Mouse (Mus musculus) bone marrow macrophage, adult 2 months (primary cell): ENCODE data around the gene Frs2. TPM values are rescaled to one million over a fixed set of nuclear protein-coding genes. Genes with fewer than 3 reads are reported as not detected.
A peak's percentile ranks its signal among the peaks of the same experiment; 100 is the strongest.

Source experiments
- H3K27ac ChIP-seq: 2 replicates; pipeline ENCODE4 v1.5.1; 2012; ENCODE audit warnings: low read depth, low read length; ENCODE audit not compliant: insufficient read depth
- H3K4me1 ChIP-seq: 2 replicates; pipeline ENCODE4 v1.6.1; 2012; ENCODE audit warnings: low read length; ENCODE audit not compliant: control insufficient read depth, insufficient read depth
- H3K4me3 ChIP-seq: 2 replicates; pipeline ENCODE4 v1.5.1; 2012; ENCODE audit warnings: mild to moderate bottlenecking, low read length, moderate library complexity; ENCODE audit not compliant: insufficient read depth
- CTCF ChIP-seq: IDR thresholded peaks from 2 replicates; pipeline ENCODE4 v1.5.1; 2012; ENCODE audit warnings: low read depth, mild to moderate bottlenecking, low read length, moderate library complexity
- POLR2A ChIP-seq: IDR thresholded peaks from 2 replicates; pipeline ENCODE4 v1.6.1; 2012; ENCODE audit warnings: mild to moderate bottlenecking, low read depth, low read length, borderline replicate concordance
- polyA plus RNA-seq: library from polyadenylated mRNA; stranded (reverse); fragments of >200 nt; gene quantifications from 2 replicates; pipeline ENCODE4 v1.2.4, GENCODE M21; 2012; ENCODE audit not compliant: missing spikeins, insufficient read depth, insufficient read length

The Frs2 gene
- polyA plus RNA-seq: 18.2 and 20.5 TPM in 2 replicates

DNA sequence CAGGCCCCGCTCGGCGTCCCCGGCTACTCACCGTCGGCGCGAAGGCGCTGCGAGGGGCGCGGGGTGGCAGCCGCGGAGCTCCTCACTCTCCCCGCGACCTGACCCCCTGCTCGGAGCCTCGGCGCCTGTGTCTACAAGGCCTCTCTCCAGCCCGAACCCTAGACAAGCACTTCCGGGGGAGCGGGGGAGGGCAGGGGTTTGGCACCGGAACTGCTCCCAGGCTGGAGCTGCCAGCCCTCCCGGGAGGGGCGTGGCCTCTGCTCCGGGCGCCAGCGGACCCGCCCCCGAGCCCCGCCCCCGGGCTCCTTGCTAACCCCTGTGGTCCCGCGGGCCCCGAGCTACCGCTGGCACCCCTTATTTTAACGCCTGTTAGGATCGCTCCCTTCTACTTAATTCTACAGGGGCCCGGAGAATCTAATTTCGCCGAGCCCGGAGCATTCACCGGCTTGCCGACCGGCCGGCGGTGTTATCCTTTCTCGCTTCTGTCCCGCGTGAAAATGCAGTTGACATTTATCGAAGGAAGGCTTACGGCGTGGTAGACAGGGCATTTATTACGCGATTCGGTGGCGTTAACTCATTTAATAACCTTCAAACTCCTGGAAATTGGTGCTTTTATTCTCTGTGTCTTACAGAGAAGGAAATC is at the start of gene Frs2:
Gene Frs2 (minus strand): TSS at position 174 of the 643 bp plus-strand sequence.
- H3K4me1 ChIP-seq: peaks cover 30% of the 10 kb centered on the region
- peak within 1 kb of the TSS; percentile 82 for H3K27ac ChIP-seq
- TF ChIP-seq CTCF (no peak), POLR2A (no peak)
- H3K4me3 ChIP-seq: peak within 1 kb of the TSS; percentile 95

DNA sequence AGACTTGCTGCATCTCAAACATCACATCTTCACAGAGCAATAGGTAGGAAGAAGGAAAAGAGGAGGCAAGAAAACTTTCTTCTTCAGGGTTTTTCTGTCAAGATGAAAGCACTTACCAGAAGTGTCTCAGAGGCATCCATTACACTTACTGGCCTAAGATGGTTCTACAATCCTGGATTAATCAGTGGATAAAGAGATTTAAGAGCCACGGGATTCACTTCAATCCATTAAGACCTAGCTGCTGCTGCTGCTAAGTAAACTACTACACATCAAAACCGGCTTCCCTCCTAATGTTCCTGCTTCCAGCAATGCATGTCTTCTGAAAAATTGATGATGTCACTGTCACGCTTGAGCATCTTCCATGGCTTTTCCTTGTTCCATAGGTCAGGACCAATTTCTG is 48.4 kb upstream of the Frs2 start:
- H3K4me3 ChIP-seq: no peak overlapping the region
- no peak for TF ChIP-seq CTCF
- TF ChIP-seq POLR2A: no peak

DNA sequence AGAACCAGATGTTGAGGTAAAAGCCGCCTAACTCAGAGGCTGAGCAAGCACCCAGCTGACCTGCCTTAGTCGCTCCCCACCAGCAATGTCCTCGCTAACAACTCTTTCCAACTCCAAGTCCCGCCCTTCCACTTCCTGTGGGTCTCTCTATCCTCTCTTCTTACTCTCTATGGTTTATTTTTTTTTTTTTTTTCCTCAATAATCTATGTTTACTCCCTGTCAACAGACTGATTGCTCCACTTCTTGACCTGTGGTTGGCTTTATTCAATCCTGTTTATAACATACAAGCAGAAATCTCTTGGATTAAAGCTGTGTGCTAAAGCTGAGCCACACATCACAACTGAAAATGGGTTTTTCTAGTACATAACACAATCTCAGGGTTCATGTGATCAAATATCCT is 47.4 kb upstream of the Frs2 start:
- Histone ChIP-seq H3K27ac (no peak overlapping the region), H3K4me3 (no peak overlapping the region), H3K4me1 (no peaks in the 10 kb centered on the region)
- TF ChIP-seq POLR2A (no peak), CTCF (no peak)

More for the DNA sequence above, 48.4 kb upstream of the Frs2 start:
- Histone ChIP-seq H3K4me1 (no peaks in the 10 kb centered on the region), H3K27ac (no peak overlapping the region)

DNA sequence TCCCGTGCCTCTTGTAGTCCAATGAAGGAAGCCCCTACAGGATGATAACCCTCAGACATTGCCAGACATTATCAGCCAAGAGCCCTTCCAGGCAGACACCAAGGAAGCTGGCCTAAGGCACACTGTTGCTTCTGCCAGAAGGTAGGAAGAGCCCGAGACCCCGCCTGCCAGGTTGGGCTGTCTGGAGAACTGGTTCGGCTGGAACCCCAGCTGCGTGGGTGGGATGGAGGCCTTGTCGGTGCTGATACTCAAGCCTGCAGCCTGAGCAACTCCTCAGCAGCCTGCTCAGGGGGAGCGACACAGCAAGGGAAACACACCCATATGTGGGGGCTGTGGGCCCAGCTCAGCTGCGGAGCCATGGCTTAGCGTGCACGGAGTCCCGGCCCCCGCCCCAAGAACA is 46.7 kb upstream of the Frs2 start:
- Histone ChIP-seq H3K4me3 (no peak overlapping the region), H3K27ac (no peak overlapping the region), H3K4me1 (no peaks in the 10 kb centered on the region)
- no peak for TF ChIP-seq CTCF
- TF ChIP-seq POLR2A: no peak

DNA sequence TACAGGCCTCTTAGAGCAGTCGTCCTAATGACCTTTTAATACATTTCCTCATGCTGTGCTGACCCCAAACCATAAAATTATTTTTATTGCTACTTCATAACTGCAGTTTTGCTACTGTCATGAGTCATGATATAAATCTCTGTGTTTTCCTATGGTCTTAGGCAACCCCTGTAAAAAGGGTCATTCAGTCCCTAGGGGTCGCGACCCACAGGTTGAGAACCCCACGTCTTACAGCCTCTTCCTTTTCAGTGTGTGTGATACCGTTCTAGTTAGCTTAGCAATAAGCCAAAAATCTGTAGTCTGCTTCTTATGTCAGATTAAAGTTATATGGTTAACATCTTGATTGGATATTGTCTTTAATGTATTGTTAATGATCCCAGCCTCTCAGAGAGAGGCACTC is 45.0 kb upstream of the Frs2 start:
- no peak overlapping the region for H3K4me3 ChIP-seq
- no peak for TF ChIP-seq POLR2A
- TF ChIP-seq CTCF: no peak
- no peaks in the 10 kb centered on the region for H3K4me1 ChIP-seq
- H3K27ac ChIP-seq: no peak overlapping the region

DNA sequence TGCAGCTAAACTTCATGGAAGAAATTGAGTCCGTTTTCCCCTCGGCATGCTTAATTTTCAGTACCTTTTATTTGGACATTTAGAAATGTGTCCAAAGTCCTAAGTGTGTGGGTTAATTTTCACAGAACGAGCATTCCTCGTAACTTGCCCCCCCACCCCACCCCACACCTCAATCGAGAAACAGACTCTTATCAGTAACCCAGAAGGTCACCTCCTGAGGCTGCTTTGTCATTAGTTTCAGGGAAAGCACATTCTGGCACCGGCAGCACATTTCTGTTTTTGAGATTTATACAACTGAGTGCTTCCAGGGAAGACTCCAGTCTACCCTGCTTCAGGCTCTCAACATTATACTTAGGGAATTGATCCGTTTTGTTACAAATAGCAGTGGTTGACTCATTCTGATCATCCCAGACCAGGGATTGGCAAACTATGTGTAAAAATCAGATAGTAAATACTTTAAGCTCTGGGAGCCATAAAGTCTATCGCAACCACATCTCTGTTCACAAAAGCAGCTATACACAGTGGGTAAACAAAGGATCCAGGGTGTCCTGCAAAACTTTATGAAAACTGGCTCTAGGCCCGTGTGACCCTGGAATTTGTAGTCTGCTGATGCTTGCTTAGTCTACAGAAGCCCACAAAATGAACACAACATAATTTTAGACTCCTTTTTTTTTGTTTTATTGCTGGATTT is 37.2 kb upstream of the Frs2 start:
- no peak for TF ChIP-seq CTCF
- TF ChIP-seq POLR2A: no peak
- Histone ChIP-seq H3K4me3 (no peak overlapping the region), H3K27ac (no peak overlapping the region), H3K4me1 (no peaks in the 10 kb centered on the region)

DNA sequence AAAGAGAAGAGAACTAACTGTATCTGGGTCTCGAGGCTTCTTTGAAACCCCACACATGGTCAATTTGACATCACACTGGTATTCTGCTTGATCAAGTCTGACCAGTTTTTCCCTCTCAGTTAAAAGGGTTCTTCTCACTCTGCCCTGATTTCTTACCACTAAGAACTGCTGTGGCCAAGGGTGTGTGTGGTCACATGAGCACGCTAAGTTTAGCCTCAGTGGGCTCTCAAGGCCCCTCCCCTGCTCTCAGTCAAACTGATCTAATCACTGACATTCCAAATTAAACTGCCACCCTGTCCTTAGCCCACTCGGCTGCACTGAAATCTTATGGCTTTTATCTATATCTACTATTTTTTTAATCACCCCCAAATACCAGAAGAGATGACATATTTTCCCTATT is 32.8 kb upstream of the Frs2 start:
- Histone ChIP-seq H3K27ac (no peak overlapping the region), H3K4me1 (no peaks in the 10 kb centered on the region), H3K4me3 (no peak overlapping the region)
- TF ChIP-seq CTCF (no peak), POLR2A (no peak)

DNA sequence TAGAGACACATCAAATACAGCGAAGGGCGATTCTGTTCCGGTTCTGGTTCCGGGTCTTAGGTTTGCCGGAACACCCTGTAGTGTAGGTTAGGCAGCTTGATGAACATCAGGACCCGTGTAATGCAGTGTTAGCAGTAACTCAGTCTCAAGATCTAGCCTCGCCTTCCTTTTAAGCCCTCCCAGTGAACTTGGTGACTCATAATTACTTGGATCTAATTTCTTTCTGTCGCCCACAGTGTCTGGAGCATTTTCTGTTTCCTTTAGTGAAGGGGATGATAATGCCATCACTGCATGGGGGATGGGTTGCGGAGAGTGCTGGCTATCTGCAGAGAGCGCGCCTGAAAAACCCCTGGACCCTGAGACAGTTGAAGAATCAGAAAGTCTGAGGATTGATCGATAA is 26.3 kb upstream of the Frs2 start:
- no peak overlapping the region for H3K4me3 ChIP-seq
- H3K4me1 ChIP-seq: no peaks in the 10 kb centered on the region
- no peak overlapping the region for H3K27ac ChIP-seq
- TF ChIP-seq POLR2A (no peak), CTCF (no peak)

DNA sequence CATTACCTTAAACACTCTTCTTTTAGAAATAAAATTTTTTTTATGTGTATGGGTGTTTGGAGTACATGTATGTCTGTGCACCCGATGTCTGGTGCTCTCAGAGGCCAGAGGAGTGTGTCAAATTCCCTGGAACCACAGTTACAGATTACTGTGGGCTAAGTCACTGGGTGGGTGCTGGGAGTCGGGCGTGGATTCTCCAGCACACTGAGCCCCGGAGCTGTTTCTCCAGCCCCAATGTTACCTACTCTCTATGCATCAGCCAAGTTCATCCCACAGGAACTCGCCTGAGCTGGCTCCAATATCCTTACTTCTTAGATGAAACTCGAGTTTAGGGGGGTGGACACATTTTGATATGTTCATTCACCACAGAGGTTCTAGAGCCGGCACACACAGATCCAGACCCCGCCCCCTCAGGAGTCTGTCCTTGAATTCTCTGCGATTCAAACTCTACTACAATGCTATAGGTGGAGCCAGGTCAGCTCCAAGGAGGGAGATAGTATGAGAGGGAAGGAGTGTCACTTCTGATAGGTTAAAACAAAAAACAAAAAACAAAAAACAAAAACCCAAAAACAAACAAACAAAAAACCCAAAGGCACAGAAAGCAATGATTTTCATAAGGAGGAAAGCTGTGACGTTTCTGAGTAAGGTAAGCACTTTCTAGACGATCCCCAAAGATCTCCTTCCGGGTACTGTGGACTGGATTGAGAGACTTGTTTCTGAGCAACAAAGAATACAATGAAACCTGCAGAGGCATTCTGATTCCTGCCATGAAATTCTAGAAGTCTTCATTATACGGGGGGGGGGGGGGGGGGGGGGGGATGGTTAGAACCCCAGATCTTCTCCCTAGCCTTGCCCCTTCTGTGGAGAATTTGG is 25.5 kb upstream of the Frs2 start:
- no peak for TF ChIP-seq CTCF
- no peak for TF ChIP-seq POLR2A
- Histone ChIP-seq H3K4me3 (no peak overlapping the region), H3K27ac (no peak overlapping the region), H3K4me1 (no peaks in the 10 kb centered on the region)
